Mouse (Mus musculus) frontal cortex, postnatal 25 days (tissue): ENCODE results near the gene Vmn1r16.
"Not testable (repeated sequence)": the region's sequence is repeated elsewhere in the genome, so short reads cannot be mapped to it uniquely, and the experiment has no call there.

Experiments used
- DNase-seq, 2 experiments: peaks; one replicate each; pipeline ENCODE4 v3.0.0; 2022; ENCODE audit warnings: low spot score in 2 of 2

The Vmn1r16 gene

GRCm38 (mm10) chr6:57329394-57329793 lies at the start of gene Vmn1r16:
Vmn1r16 (minus strand) TSS chr6:57329494.
- no peak for DNase-seq

GRCm38 (mm10) chr6:57367496-57367895 lies 38.2 kb upstream of the Vmn1r16 start:
- no peak for DNase-seq

DNA sequence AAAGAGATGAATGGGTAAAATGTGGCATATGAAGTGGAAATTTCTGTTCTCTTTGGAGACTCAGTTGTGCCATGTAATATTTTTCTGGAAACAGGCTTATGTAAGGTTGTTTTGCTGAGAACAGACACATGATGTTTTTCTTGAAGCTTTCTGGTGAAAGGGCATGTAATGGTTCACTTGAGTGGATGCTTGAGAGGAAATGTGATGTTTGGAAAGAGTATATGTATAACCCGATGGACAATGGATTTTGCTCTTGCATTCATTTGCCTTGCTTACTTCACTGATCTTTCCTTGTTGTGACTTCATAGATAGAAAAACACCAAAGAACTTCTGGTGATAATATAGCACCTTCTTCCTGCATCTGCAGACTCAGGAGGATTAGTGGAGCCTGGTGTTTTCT lies 36.6 kb upstream of the Vmn1r16 start:
- DNase-seq, result not testable (repeated sequence)

- DNase-seq, result no peak
Measured at GRCm38 (mm10) chr6:57363627-57364026, 34.3 kb upstream of the Vmn1r16 start, which contains the start of gene Vmn1r17. Vmn1r17 (minus strand) TSS chr6:57363727.

DNA sequence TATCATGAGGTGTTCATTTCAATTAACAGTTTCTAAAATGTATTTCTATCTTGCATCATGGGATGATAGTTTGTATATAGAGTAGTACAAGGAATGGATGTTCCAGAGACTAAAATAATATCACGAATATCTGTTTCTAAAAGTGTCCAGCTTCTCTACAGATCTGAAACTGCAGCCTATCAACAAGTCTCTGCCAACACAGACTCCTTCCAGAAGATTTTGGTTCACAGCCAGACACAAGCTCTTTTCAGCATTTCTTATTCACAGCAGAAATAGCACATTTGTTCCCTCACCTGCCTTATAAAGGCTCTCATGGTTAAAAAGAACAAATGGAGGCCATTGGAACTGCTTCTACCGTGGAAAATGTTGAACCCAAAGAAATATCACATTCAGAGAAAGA lies 27.6 kb upstream of the Vmn1r16 start:
- no peak for DNase-seq

DNA sequence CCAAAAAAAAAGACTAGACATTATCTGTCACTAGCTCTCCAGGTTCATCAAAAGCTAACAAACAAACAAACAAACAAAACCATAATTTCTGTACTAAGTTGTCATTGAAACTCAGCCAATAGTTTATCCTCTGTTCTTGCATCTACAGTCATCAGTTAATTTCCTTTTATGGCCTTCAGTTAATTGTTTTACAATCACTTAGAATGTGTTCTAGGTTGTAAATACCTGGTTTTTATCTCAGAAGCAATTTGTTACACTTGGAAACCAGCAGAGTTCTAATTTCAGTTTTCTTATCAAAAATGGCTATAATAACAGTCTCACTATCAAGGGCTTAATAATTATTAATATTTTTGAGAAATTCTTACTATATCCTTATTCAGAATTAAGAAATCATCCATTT lies 3.1 kb downstream of the Vmn1r16 start:
- no peak for DNase-seq

DNA sequence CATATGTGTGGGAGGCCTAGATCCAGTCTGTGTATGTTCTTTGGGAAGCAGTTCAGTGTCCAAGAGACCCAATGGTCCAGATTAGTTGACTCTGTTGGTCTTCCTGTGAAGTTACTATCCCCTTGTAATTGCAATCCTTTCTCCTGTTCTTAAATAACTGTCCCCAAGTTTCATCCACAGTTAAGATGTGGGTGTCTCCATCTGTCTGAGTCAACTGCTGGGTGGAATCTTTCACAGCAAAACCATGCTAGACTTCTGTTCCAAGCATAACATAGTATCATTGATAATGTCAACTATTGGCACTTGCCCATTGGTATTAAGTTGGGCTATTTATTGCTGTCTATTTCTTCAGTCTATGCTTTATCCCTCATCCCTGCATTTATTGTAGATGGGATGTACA lies 50.3 kb downstream of the Vmn1r16 start:
- DNase-seq, result no peak

- DNase-seq, result no peak
Measured at GRCm38 (mm10) chr6:57272517-57272916, 56.8 kb downstream of the Vmn1r16 start.

- no peak for DNase-seq
Measured at GRCm38 (mm10) chr6:57271881-57272280, 57.4 kb downstream of the Vmn1r16 start.
